Mouse (Mus musculus) right cerebral cortex, adult 2 months (tissue): ENCODE measurements around the gene Dnmt1.

Experiments
- DNase-seq, 2 experiments: peaks; one replicate each; pipeline ENCODE4 v3.0.0; 2021 to 2022; ENCODE audit warnings: low spot score in 2 of 2

The Dnmt1 gene

GRCm38 (mm10) chr9:20886563-20886962 is 73.1 kb downstream of the Dnmt1 start:
- no peak for DNase-seq

- DNase-seq, result no peak
These were observed 80.4 kb downstream of the Dnmt1 start, which contains the start of gene Angptl6 for GRCm38 (mm10) chr9:20879097-20879792. Angptl6 (minus strand) TSS chr9:20879727.

DNA sequence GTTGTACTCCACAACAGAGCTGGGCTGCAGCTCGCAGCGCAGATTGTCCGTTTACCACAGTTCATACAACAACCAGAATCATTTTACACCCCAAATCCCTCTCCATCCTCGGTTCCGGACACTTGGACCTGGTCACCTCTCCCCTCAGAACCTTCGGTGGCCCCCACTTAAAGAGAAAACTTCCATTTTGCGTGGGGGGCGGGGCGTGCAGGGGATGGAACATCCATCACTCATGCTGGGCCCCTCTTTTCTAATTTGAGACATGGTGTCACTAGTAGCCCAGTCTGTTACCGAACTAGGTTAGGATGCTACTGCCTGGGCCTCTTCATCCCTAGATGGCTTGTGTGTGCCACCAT is 81.0 kb downstream of the Dnmt1 start:
- DNase-seq, result no peak

GRCm38 (mm10) chr9:20878041-20878709 is 81.5 kb downstream of the Dnmt1 start:
- DNase-seq, result peak; percentile 99 to 100

- DNase-seq, result no peak
These were observed 82.3 kb downstream of the Dnmt1 start for GRCm38 (mm10) chr9:20877118-20878040.

DNA sequence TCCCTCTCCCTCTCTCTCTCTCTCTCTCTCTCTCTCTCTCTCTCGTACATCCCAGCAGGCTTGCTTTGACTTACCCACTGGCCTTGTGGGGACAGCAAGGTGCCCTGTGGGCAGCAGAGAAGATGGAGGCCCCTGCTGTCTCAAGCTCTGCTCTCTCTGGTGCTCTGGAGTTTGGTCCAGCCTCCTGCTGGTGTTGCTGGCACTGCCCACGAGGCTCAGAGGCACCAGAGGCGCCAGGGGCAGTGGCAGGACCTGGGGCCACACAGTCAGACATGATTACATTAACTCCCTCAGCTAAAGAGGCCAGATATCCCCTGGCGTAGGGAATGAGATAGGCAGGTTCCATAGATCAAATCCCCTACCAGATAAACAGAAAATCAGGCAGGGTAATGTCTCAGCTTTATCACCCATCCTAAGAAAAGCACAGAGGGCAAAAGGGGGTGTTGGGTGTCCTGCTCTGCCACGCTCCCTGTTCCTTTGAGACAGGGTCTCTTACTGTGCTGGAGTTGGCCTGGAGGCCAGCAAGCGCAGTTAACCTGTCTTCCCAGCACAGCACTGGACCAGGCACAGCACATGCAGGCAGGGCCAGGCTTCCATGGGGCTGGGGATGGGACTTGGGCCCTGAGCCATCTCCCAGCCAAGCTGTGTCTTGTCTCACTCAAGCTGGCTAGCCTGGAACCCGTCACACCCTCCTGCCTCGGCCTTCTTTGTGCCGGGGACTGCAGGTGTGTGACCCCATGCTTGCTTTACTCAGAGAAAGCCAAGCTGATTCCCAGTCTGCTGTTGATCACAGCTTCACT is 83.2 kb downstream of the Dnmt1 start:
- no peak for DNase-seq

DNA sequence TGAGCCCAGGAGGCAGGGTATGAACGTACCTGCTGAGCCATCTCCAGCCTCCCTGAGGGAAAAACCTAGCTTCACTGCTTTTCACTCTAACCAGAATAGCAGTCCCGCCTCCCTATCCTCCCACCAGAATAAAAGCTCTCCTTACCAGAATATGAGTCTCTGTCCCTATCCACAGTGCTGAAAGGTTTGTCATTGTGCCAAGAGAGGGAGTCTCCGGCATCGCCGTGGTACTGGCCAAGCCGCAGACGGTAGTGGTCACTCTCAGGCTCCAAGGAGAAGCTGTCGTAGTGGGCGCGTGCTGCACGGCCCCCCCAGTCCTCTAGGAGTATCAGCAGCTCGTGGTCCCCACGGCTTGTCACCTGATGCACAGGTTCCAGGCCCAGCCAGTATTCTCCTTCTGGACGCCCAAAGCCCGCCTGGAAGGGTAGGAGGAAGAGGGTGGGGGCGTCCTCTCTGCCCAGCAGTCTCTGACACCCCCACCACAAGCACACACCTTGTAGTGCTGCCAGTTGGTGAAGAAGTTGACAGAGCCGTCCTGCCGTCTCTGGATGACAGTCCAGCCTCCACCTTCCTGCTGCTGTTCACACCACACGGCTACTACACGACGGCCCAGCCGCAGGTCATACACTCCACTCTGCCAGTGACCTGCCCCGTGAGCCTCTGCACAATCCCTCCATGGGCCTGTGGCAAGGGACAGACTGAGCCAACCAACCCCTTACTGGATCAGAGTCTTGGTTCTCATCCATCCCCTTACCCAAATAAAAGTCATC is 84.5 kb downstream of the Dnmt1 start:
- DNase-seq, result peak; percentile 60 to 62

- no peak for DNase-seq
These were observed 86.2 kb downstream of the Dnmt1 start for GRCm38 (mm10) chr9:20873521-20873920.

- DNase-seq, result no peak
These were observed 86.7 kb downstream of the Dnmt1 start for GRCm38 (mm10) chr9:20872991-20873390.

- no peak for DNase-seq
These were observed 89.2 kb downstream of the Dnmt1 start for GRCm38 (mm10) chr9:20870211-20871173.

DNA sequence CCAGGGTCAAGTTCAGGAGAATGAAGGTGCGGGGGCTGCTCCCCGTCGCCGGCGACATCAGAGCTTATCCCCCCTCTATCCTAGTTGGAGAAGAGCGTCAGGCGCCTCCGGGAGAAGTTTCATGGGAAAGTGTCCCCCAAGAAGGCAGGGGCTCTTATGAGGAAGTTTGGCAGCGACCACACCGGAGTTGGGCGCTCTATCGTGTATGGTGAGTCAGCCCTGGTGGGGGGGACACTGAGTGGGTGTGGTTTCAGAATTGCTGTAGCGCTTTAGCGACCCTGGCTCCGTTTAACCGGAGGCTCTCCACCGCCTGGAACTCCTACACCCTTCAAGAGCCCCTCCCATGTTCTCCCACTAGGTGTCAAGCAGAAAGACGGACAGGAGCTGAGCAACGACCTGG is 90.4 kb downstream of the Dnmt1 start:
- peak in 1 of 2 experiments; percentile 38 for DNase-seq

DNA sequence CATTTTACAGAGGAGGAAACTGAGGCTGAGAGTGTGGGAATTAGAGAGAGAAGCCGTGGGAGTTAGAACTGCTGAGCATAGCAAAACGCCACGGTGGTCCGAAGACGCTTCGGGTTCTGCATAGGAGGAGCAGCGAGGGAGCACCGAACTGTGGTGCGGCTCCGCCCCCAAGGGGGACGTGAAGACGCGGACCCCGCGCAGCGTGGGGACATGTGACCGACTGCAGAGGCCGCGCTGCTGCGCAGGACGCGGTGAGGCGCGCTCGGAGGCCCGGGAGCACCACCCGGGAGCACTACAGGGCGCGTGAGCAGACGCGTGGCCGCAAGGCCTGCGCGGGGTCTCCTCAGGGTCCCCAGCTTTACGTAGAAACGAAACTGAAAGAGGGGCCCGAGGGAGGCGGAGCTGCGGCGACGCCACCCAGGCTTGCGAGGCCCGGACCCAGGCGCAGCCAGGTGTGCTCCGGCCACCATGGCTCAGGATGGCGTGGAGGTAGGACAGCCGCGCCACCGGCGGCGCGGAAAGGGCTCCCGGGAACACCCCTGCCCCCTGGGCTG is 91.2 kb downstream of the Dnmt1 start, which contains the start of gene A230050P20Rik:
Gene A230050P20Rik, plus strand, starts transcription at position 195 of the 554 bp plus-strand sequence.
- peak; percentile 75 to 76 for DNase-seq

- no peak for DNase-seq
These were observed 92.8 kb downstream of the Dnmt1 start for GRCm38 (mm10) chr9:20866879-20867278.

DNA sequence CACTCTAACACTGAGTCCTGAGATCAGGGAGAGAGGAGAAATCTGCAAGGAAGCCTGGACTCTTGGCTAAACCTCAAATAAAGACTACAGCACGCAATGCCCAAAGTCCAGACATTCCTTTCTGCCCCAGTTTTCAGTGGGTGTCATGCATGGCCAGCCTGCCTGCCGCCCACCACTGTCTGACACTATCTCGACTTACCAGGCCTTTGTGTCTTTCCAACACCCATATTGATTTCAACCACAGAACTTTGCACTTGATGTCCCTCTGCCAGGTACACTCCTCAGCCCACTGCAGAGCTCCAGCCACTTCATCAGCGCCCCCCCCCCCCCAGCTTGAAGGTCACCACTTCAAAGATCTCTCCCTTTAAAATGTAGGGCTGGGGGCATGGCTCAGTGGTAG is 97.5 kb downstream of the Dnmt1 start:
- DNase-seq, result no peak

DNA sequence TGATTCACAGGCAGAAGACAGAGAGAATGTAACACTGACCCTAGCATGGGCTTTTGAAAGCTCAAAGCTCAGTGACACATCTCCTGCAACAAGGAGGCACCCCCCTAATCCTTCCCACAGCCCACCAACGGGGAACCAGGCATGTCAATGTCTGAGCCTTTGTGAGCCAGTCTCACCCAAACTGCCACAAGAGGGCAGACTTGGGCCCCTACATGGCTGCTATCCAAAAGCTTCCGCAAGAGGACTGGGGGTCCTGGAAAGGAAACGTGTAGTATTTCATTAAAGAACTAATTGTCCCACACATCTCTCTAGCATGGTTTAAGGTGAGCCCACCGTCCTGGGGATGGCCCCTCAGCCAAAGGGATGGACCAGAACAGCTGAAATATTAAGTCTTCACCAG is 97.9 kb downstream of the Dnmt1 start:
- peak in 1 of 2 experiments; percentile 23 for DNase-seq

DNA sequence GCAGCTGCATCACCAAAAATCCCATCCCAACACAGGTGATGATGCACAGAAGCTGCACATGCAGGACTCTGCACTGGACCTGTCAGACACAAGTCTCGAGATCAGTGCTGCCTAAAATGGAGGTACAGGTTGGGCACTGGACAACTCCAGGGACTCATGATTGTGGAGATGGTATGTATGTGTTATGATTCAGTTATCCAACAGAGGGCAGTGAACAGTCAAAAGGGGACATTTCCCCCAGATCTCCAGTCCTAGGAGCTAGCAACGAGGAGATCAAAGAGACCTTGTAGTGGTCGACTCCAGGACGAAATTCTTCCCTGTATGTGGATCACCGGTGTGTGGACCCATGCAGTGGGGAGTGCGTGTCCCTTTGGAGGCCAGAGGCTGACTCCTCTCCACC is 99.8 kb downstream of the Dnmt1 start:
- no peak for DNase-seq
